Mouse (Mus musculus): Measurements from ENCODE around the gene Aqp9. TPM values are rescaled to one million over a fixed set of nuclear protein-coding genes. Genes with fewer than 3 reads are reported as not detected.
A peak's percentile ranks its signal among the peaks of the same experiment; 100 is the strongest.

The Aqp9 gene
- polyA plus RNA-seq, 1 experiment from 2014 or later: 0.14 TPM

DNA sequence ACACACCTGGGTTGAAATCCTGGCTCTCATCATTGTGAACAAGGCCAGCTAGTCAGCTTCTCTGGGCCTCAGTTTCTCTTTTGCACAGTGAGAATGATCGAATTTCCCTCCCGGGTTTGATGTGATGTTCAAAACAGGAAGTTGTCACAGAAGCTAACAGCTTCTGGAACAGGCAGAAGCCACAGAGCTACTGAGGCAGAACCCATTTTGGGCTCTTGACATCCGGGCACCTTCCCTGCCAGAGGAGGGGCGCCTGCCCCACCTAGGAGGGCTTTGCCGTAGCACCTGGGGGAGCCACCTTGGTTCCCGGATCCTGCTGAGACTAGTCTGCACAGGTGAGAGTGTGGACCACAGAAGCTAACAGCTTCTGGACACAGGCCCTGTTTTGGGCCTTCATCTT lies 74.4 kb downstream of the Aqp9 start:
- no peaks in the 10 kb centered on the region for H3K27me3 ChIP-seq (ENCODE audit: low read depth, poor library complexity, severe bottlenecking)

DNA sequence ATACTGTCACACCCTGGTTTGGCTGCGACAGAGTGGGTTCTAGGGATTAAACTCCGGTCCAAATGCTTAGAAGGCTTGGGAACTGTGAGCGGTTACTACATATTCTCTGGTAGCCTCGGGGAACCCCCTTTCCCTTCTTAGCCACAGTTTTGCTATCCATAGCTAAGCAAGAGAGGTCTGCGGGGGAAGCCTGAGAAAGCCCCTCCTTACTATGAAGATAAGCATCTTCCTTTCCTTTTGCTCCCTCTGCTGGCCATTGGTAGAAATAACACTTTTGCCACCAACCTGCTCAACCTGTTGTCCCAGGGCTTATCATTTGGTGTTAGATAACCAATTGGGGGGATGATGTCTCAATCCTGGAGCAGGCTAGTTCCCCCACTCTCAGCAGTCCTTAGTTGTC lies 76.4 kb downstream of the Aqp9 start:
- H3K36me3 ChIP-seq: no peaks in the 10 kb centered on the region
- no peaks in the 10 kb centered on the region for H3K4me1 ChIP-seq
- H3K4me3 ChIP-seq: no peak overlapping the region
- 80% methylated on average over 5 of the region's 5 CpGs for WGBS
- H3K27ac ChIP-seq: no peak overlapping the region
- no peaks in the 10 kb centered on the region for H3K27me3 ChIP-seq (ENCODE audit: low read depth, poor library complexity, severe bottlenecking)
- DNase-seq (ENCODE audit: low spot score): peak; percentile 45
- H3K9me3 ChIP-seq (replicated peaks): no peaks in the 10 kb centered on the region

More for the DNA sequence above, 74.4 kb downstream of the Aqp9 start:
- H3K4me1 ChIP-seq: no peaks in the 10 kb centered on the region
- H3K9me3 ChIP-seq (replicated peaks): no peaks in the 10 kb centered on the region
- H3K36me3 ChIP-seq: no peaks in the 10 kb centered on the region
- no peak overlapping the region for H3K27ac ChIP-seq
- no peak overlapping the region for H3K4me3 ChIP-seq
- 93% methylated on average over 6 of the region's 6 CpGs for WGBS
- DNase-seq (ENCODE audit: low spot score): no peak

DNA sequence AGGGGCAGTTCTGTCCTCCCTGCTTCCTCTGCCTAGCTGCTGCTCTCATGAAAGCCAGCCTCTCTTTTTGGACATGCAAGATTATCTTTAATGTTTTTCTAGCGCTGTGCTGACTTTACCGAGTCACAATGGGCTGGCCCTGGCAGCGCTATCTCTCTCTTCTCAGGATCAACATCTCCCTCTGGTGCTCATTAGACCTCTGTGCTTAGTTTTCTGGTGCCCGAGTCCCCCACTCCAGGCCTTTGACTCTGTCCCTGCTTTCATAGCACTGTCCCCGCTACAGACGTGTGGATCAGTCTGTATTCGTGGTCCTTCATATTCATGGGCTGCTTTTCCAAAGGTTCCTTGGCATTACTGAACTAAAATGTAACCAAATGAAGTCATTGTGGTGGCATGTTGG lies 89.3 kb downstream of the Aqp9 start:
- no peaks in the 10 kb centered on the region for H3K36me3 ChIP-seq
- DNase-seq (ENCODE audit: low spot score): no peak
- no peak overlapping the region for H3K27ac ChIP-seq
- 0 out of 2 replicates have a peak, but pooled peaks cover 4% of the 10 kb centered on the region for H3K4me1 ChIP-seq
- no peaks in the 10 kb centered on the region for H3K27me3 ChIP-seq (ENCODE audit: low read depth, poor library complexity, severe bottlenecking)
- H3K4me3 ChIP-seq: no peak overlapping the region
- H3K9me3 ChIP-seq (replicated peaks): no peaks in the 10 kb centered on the region
- WGBS: 75% methylated on average over 7 of the region's 7 CpGs

DNA sequence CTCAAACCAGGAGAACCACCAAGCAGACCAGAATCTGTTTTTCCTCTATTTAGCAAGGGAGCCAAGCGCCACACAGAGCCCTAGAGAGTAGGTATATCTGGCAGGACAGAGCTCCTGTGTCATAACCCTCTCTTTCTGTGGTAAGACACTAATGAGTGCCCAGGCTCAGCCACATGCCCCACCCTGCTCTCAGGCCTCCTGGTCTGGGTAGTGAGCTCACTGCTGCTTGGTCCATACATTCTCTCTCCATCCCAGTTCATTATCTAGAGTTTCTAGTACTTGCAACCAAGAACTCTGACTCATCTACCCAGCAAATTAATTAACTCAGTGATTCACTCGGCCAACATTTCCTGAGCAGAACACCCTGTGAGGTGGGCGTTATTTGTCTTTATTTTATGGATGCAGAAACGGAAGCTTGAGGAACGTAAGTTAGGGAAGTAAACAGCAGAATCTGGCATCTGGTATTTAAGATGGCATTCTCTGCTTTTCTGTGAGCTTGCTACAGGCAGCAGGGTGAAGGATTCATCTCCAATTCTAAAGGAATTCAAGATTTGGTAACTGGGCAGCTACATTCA lies 91.1 kb downstream of the Aqp9 start:
- Histone ChIP-seq H3K4me1 (0 out of 2 replicates have a peak, but pooled peaks cover 4% of the 10 kb centered on the region), H3K36me3 (no peaks in the 10 kb centered on the region), H3K9me3 (replicated peaks) (no peaks in the 10 kb centered on the region), H3K27me3 (ENCODE audit: low read depth, poor library complexity, severe bottlenecking) (no peaks in the 10 kb centered on the region), H3K27ac (no peak overlapping the region), H3K4me3 (no peak overlapping the region)
- WGBS: 85% methylated on average over 5 of the region's 5 CpGs
- DNase-seq (ENCODE audit: low spot score): no peak

DNA sequence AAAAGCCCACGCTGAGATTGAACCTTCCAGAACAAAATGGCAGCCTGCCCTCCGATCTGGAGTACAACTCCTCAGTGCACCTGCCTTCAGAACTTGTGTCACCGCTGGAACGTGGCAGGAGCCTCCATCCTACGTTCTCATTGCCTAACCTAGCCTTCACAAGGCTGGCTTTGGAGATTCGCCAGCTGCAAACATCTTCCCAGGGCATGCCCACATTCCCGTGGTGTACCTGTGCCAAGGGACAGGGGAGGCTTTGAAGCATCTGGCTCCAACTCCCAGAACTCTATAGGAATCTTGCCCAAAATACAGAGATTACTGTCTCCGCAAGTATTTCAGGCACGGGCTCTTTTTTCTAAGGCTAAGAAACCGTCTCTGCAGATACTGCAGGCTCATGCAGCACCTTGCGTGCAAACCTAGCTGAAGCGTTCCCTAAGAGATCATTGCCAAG lies 92.3 kb downstream of the Aqp9 start:
- Histone ChIP-seq H3K27me3 (ENCODE audit: low read depth, poor library complexity, severe bottlenecking) (no peaks in the 10 kb centered on the region), H3K4me3 (no peak overlapping the region), H3K4me1 (0 out of 2 replicates have a peak, but pooled peaks cover 4% of the 10 kb centered on the region), H3K27ac (no peak overlapping the region), H3K36me3 (no peaks in the 10 kb centered on the region), H3K9me3 (replicated peaks) (no peaks in the 10 kb centered on the region)
- WGBS: 86% methylated on average over 12 of the region's 12 CpGs
- DNase-seq (ENCODE audit: low spot score): no peak

DNA sequence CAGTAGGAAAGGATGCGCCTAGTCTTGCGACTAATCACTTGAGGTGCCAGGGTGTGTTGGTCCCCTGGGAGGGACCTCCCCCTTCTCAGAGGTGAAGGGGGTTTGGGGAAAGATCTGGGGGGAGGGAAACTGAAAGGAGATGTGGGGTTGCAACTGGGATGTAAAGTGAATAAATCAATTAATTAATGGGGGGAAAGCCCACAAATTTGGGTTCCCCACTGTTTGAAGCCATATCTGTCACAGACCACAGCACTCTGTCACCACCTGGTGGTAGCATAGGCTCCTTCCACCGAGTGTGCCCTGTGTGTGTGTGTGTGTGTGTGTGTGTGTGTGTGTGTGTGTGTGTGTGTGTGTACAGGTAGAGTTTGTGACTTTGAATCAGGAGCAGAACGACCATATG lies 94.7 kb downstream of the Aqp9 start:
- H3K27me3 ChIP-seq (ENCODE audit: low read depth, poor library complexity, severe bottlenecking): no peaks in the 10 kb centered on the region
- peak; percentile 58 for DNase-seq (ENCODE audit: low spot score)
- 55% methylated on average over 4 of the region's 4 CpGs for WGBS

DNA sequence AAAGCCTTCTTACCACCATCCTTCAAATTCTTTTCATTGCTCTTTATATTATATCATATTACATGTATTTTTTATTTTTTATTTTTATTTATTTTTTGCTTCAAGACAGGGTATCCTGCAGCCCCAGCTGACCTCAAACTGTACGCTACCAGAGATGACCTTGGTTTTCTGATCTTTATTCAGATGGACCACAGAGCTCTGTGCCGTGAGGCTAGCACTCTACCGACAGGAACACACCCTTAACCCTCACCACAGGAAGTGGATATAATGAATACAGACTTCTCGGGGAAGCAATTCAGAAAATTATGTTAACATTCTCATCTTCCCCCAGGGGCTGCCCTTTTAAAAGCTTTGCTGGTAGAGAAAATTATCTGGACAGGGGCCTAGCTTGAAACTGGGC lies 95.4 kb downstream of the Aqp9 start:
- H3K36me3 ChIP-seq: no peaks in the 10 kb centered on the region
- peak; percentile 18 for DNase-seq (ENCODE audit: low spot score)
- H3K9me3 ChIP-seq (replicated peaks): no peaks in the 10 kb centered on the region
- no peak overlapping the region for H3K4me3 ChIP-seq
- H3K27me3 ChIP-seq (ENCODE audit: low read depth, poor library complexity, severe bottlenecking): no peaks in the 10 kb centered on the region
- H3K4me1 ChIP-seq: peaks cover 4% of the 10 kb centered on the region
- no peak overlapping the region for H3K27ac ChIP-seq
- WGBS: 66% methylated on average over 4 of the region's 4 CpGs

More for the DNA sequence above, 94.7 kb downstream of the Aqp9 start:
- Histone ChIP-seq H3K4me1 (peaks cover 3% of the 10 kb centered on the region), H3K4me3 (no peak overlapping the region), H3K27ac (no peak overlapping the region), H3K36me3 (no peaks in the 10 kb centered on the region), H3K9me3 (replicated peaks) (no peaks in the 10 kb centered on the region)

DNA sequence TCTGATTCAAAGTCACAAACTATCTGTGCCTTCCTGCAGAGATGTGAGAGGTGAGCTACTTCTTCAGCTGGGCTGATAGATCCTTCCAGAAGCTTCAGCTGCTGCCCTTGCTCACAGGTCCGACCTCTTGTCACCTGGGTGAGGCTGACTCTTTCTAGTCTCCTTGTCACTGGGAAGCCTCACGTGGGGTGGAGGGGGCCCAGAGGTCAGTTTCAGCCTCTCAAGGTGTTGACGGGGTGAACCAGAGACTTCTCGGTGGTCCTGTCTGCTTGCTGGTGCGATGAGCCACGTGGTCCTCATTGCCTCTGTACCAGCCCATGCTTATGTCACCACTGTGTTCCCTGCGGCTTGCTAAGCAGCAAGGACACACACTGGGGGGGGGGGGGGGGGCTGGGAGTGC lies 96.0 kb downstream of the Aqp9 start:
- H3K4me1 ChIP-seq: peaks cover 4% of the 10 kb centered on the region
- no peak overlapping the region for H3K4me3 ChIP-seq
- no peak overlapping the region for H3K27ac ChIP-seq
- H3K36me3 ChIP-seq: no peaks in the 10 kb centered on the region
- WGBS: 64% methylated on average over 7 of the region's 7 CpGs
- DNase-seq (ENCODE audit: low spot score): peak; percentile 18
- H3K27me3 ChIP-seq (ENCODE audit: low read depth, poor library complexity, severe bottlenecking): no peaks in the 10 kb centered on the region
- no peaks in the 10 kb centered on the region for H3K9me3 ChIP-seq (replicated peaks)

DNA sequence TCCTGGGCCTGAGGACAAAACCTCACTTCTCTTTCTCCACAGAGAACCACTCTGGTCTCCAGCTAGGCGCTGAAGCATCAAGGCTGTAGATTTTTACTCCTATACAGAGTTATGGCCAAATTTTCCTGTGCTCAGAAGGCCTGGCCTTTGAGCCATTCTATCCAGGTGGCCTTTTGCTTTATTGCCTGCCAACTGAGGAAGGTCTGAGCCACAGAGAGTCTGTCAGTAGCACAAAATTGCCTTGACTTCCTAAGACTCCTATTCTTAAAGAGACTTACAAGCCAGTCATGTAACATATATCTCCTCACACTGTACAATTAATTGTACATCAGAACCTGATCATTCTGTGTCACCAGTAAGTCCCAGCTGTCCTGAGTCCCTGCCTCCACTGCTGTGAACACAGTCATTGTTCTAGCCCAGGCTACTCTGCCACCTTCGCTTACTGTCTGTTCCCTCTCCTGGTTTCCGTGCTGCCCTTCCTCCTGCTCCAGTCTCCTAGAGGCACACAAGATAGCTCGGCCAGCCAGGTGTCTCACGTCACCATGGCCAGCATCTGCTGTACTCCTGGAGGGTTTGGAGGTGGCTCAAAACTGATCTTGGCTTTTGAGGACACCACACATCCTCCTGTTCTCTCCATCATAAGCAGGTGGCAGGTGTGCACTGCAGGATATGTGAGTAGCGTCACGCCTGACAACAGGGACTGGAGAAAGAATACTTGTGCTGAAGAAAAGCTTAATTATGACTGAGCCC lies 96.7 kb downstream of the Aqp9 start:
- Histone ChIP-seq H3K27me3 (ENCODE audit: low read depth, poor library complexity, severe bottlenecking) (no peaks in the 10 kb centered on the region), H3K36me3 (no peaks in the 10 kb centered on the region), H3K27ac (no peak overlapping the region), H3K4me1 (peaks cover 4% of the 10 kb centered on the region), H3K9me3 (replicated peaks) (no peaks in the 10 kb centered on the region), H3K4me3 (no peak overlapping the region)
- 86% methylated on average over 7 of the region's 7 CpGs for WGBS
- DNase-seq (ENCODE audit: low spot score): peak; percentile 8

DNA sequence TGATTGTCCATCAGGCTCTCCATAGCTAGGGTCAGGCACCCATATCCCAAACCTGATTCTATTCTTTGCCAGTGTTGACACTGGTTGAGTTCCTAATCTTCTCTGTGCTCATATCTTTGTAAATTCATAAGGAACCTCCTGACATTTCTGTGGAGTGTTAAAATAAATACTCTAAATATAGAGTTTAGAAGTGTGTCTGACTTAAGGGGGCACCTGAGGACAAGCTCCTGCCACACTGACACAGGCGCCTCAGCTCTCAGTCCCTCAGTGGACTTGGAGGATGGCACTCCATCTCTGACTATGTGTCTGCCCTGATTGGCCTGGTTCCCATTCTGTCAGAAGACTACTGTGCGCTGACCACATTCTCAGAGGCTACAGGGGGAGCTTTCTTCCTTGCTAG lies 97.9 kb downstream of the Aqp9 start:
- 94% methylated on average over 2 of the region's 2 CpGs for whole genome bisulfite sequencing
- H3K27ac ChIP-seq: no peak overlapping the region
- H3K4me1 ChIP-seq: peaks cover 10% of the 10 kb centered on the region
- no peaks in the 10 kb centered on the region for H3K9me3 ChIP-seq (replicated peaks)
- no peak overlapping the region for H3K4me3 ChIP-seq
- DNase-seq (ENCODE audit: low spot score): peak; percentile 23
- no peaks in the 10 kb centered on the region for H3K27me3 ChIP-seq (ENCODE audit: low read depth, poor library complexity, severe bottlenecking)
- no peaks in the 10 kb centered on the region for H3K36me3 ChIP-seq

DNA sequence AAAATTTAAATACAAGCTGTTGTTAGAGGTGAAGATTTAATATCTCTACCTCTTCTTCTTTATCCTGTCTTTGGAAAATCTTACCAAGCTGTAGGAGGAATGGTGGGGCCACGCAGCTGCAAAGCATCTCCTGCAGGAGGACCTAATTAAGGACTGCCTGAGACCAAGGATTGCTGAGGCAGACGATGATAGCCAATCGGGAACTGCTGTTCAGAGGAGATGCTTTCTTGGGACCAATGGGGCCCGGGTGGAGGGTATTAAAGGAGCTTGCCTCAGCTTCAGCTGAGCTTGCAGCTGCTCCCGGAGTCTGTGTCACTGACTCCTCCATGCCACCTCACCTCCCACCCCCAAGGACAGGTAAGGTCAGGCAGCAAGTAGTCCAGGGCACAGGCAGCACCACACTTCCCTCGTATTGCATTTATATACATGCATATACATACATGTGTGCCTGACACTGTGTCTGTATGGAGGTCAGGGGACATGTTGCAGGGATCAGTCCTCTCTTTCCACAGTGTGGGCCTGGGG lies 99.6 kb downstream of the Aqp9 start:
- 48% methylated on average over 6 of the region's 6 CpGs for WGBS
- DNase-seq (ENCODE audit: low spot score): peak; percentile 30

DNA sequence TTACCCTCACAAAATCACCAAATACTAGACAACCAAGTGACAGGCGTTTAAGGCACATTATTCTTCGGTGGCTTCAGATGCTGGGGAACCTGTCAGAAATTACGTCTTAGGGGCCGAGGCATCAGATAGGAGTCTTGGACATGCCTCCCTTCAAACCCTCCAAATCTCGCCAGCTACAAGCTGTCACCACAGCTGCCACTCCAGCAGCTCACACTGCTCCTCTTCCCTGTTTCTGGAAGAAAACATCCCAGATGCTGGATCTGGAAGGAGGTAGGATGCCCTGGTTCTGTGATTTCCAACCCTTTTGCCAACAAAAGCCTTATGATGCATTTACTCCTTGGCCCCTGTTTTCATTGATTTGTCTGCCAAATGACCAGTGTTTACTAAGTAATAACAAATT lies 101.3 kb downstream of the Aqp9 start:
- Histone ChIP-seq H3K4me3 (no peak overlapping the region), H3K4me1 (peaks cover 12% of the 10 kb centered on the region), H3K27me3 (ENCODE audit: low read depth, poor library complexity, severe bottlenecking) (no peaks in the 10 kb centered on the region), H3K36me3 (no peaks in the 10 kb centered on the region), H3K9me3 (replicated peaks) (no peaks in the 10 kb centered on the region), H3K27ac (no peak overlapping the region)
- 91% methylated on average over 5 of the region's 5 CpGs for WGBS
- DNase-seq (ENCODE audit: low spot score): peak; percentile 19

More for the DNA sequence above, 99.6 kb downstream of the Aqp9 start:
- Histone ChIP-seq H3K27ac (no peak overlapping the region), H3K9me3 (replicated peaks) (no peaks in the 10 kb centered on the region), H3K27me3 (ENCODE audit: low read depth, poor library complexity, severe bottlenecking) (no peaks in the 10 kb centered on the region), H3K4me1 (peaks cover 12% of the 10 kb centered on the region), H3K4me3 (no peak overlapping the region), H3K36me3 (no peaks in the 10 kb centered on the region)

DNA sequence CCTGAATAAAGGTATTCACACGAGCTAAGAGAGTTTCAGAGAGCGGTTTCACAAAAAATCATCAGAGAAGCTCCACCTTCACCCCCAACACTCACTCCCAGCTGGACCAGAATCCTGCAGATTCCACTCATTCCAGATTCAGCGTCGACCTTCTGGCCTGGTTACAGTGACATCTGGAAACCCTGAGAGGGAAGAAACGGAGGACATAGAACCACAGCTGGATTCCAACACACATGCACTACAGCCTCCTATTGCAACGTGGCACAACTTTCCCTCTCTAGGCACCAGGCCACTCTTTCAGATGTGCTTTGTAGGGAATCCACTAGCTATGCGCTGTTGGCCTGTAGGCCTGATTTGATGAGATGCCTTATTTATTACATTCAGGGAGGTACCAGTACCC lies 102.0 kb downstream of the Aqp9 start:
- H3K36me3 ChIP-seq: no peaks in the 10 kb centered on the region
- H3K9me3 ChIP-seq (replicated peaks): no peaks in the 10 kb centered on the region
- no peak overlapping the region for H3K27ac ChIP-seq
- 79% methylated on average over 7 of the region's 7 CpGs for WGBS
- peaks cover 12% of the 10 kb centered on the region for H3K4me1 ChIP-seq
- no peak overlapping the region for H3K4me3 ChIP-seq
- peak; percentile 26 for DNase-seq (ENCODE audit: low spot score)
- no peaks in the 10 kb centered on the region for H3K27me3 ChIP-seq (ENCODE audit: low read depth, poor library complexity, severe bottlenecking)

All from limb, embryonic 10.5 days (tissue).